Mouse (Mus musculus) heart, adult 18-20 months (tissue): Measurements from ENCODE around the gene Dst. TPM values are rescaled to one million over a fixed set of nuclear protein-coding genes. Genes with fewer than 3 reads are reported as not detected.
"Not testable (repeated sequence)": the region's sequence is repeated elsewhere in the genome, so short reads cannot be mapped to it uniquely, and the experiment has no call there.

ENCODE experiments used
- DNase-seq, 2 experiments: peaks; one replicate each; pipeline ENCODE4 v3.0.0; 2021 to 2022; ENCODE audit warnings: mixed read lengths in 1 of 2
- microRNA-seq, 2 experiments: library from miRNA; unstranded; fragments of <30 nt; microRNA quantifications; one replicate each; pipeline ENCODE4 v1.2.0; 2022
- total RNA-seq, 2 experiments: library from RNA; stranded (reverse); gene quantifications; 2 replicates each; pipeline ENCODE4 v1.2.3; 2021

Dst gene
- total RNA-seq, 2 experiments from 2014 or later, result 378 TPM

DNA sequence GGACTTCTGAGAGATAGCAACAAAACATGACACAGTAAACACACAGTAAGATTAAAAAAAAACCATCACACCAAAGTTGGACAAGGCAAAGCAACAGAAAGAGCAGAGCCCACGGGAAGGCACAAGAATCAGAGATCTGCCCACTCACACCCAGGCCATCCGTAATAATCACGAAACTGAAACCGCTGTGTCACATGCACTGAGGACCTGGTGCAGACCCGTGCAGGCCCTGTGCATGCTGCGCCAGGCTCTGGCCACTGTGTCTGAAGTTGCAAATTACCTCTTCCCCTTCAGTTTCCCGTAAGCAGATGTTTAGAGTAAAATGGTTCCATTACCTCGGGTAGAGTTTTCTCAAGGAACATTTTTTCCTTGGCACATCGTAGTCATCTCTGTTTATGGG lies 389.6 kb downstream of the Dst start:
- DNase-seq, result no peak

DNA sequence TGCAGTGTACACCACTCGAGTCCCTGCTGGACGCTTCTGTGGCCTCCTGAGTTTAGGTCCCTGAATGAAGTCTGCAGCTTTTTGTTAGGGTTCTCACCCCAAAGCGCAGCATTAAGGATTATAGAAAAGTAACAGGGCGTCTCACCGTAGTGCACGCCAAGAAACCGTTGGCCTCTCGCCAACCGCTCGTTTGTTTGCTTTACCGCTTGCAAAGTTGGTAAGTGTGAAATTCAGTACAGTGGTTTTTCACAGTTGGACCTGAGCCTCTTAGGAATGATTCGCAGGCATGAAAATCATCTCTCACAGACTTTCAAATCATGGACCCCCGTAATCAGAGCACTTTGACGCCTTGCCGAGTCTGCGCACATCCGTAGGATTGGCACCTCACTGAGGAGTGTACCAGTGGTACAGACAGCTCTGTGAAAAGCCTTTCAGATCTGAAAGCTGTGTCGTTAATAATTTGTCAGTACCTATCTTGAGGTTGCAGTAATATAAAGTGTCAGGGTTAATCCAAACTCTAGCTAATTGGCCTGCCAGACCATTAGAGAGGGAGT lies 390.7 kb downstream of the Dst start:
- peak in 1 of 2 experiments; percentile 59 for DNase-seq

DNA sequence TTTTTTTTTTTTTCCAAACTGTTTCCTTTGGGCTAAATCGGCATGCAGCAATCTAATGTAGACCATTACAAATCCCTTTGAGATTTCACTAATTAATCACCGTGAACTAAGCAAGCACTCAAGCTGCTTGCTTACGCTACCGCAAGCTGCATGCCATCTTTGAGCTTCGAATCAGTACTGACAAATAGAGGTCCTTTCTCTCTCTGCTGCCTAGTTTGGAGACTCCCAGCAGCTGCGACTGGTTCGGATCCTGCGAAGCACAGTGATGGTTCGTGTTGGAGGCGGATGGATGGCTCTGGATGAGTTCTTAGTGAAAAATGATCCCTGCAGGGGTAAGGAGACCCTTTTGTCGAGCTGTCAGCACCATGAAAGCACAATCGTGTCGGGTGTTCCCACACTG lies 391.5 kb downstream of the Dst start:
- no peak for DNase-seq

DNA sequence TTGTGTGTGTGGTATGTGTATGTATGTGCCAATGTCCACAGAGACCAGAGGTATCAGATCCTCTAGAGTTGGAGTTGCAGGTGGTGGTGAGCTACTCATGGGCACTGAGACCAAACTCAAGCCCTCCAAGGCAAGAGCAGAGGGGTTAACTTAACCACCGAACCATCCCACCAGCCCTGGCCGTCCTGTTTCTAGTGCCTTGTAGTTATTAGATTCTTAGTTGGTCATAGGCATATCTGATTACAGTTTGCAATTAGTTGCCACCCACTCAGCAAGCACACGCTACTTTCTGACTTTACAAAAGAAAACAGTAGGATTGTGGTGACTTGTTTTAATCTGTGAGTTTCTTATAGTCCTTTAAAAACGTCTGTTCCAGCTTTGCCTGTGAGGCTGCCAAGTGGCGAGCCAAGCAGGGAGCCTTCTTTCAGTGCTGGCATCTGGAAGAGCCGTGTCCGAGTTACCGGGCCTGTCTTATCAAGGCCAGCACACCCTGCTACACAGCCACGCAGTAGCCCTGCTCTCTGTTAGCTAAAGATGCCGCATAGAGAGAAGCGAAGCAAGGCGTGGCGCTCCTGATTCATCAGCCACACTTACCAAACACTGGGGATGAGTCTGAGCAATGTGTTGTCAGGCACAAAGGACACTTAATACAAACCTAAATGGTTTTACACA lies 392.4 kb downstream of the Dst start:
- DNase-seq, result peak in 1 of 2 experiments; percentile 37

DNA sequence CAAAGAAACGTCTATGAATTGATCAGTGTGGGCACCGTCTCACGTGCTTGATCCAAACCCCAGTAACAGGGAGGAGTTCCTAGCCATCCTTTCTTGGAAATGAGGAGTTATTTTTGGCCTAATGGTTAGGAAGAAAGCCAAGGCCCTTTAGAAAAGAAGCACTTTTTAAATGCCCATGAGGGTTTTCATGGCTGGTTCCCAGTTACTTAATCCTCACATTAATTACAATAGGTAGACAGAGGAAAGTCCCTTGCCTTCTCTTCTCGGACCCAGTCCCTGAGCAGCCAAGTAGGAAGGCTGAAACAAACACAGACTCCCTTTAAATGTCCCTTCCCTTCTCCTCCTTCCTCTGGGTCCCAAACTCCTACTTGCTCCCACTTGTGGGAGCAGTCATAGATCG lies 396.2 kb downstream of the Dst start:
- peak in 1 of 2 experiments; percentile 53 for DNase-seq

DNA sequence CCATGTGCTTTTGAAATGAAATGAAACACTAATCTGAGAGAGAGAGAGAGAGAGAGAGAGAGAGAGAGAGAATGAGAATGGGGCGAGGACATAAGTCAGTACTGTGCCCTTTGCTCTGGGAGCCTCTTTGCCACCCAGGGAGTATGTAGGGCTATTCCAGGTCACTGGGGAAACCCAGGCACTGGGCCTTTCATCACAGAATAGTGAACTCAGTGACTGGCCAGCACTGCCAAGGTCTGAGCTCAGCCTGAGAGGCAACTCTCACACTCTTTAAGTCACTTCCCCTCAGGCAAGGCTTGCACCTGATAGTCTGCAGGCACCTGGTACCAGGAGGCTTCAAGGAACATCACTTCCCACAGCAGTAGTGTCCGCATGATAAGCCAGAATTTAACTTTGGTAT lies 398.7 kb downstream of the Dst start:
- DNase-seq, result no peak

GRCm38 (mm10) chr1:34307191-34307590 lies 399.2 kb downstream of the Dst start:
- DNase-seq, result no peak

GRCm38 (mm10) chr1:34308841-34309240 lies 400.8 kb downstream of the Dst start:
- not testable (repeated sequence) for DNase-seq

DNA sequence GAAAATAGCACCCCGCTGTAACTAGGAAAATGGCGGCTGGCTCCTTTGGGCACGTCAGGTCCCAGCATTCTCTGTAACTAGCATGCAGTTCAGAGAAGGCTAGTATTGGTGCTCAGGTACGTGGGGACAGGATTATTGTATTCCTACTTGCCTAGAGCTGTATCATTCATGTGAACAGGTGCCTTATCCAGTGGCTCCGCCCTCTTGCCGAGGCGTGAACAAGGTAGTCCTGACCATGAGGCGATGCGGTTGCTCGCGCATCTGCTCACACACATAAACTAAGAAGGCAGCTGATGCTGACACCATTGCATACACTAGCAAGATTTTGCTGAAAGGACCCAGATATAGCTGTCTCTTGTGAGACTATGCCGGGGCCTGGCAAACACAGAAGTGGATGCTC lies 401.4 kb downstream of the Dst start:
- no peak for DNase-seq

- peak in 1 of 2 experiments; percentile 55 for DNase-seq
Measured at GRCm38 (mm10) chr1:34310532-34311250, 402.7 kb downstream of the Dst start.

DNA sequence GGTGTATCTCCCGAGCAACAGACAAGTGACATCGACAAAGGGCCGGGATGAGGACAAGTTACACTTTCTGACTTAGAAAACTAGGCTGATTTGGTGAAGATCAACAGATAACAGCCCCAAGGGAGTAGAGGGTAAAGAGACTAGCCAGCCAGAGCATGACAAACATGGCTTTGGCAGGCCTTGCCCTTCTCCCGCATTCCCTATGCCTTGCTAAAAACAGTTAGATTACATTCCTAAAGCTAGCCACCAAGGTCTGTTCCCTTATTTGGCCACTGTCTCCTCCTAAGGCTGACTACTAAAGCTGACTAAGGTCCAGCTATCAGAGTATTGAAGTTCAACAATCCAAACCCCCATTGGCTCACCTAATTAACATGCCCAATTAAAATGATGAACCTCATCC lies 404.8 kb downstream of the Dst start:
- DNase-seq, result no peak

DNA sequence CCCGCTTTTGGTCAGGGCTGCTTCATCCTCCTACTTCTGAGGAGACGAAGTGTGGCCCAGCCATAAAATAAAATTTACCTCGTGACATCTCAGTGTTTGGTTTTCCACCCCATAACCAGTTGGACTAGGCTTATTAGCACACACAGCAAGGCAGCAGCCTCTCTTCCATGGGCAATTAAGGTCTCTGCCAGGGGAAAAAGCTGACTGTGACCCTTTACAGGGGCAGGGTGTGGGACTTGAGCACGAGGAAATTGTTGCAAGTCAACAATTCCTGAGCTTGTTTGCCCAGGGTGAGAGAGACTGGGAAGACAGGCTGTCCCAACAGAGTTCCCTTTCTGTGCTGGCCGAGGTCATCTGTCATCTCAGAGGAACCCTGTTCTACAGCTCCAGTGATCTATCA lies 407.4 kb downstream of the Dst start:
- DNase-seq, result no peak

- no peak for DNase-seq
Measured at GRCm38 (mm10) chr1:34324255-34324654, 416.2 kb downstream of the Dst start.

GRCm38 (mm10) chr1:34328606-34329005 lies 420.6 kb downstream of the Dst start:
- DNase-seq, result peak in 1 of 2 experiments; percentile 24

DNA sequence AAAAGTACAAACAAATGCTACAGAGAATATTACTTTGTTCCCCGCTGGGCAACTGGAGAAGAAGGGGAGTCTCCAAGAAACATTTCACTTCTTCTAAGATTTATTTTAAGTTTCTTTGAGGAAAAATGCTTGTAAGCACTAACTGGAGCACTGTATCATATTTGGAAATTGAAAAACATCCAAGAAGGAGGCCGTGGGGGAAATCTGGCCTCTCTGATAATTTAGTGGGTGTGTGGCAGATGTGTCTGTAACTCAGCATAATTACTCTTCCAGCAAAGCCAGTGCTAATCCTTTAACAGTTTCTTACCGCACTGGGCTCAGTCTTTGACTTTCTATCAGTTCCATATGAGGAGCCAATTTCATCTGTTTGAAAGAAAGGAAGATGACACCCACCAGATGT lies 423.7 kb downstream of the Dst start:
- no peak for DNase-seq

Small RNAs within 50 kb of the gene (microRNA-seq; reads per million reads assigned to microRNA genes)
- 0 reads per million in 2 experiments for gene Mir6896

Other genes with a start within 250 kb of the Dst start
- 1 to 10 TPM; 1.7 to 2.8 TPM for gene Prim2, start 238.4 kb upstream of the Dst start, total RNA-seq
- gene Rab23, start 188.3 kb upstream of the Dst start, total RNA-seq, result 10 to 100 TPM in 1 of 2 experiments, 1 to 10 TPM in 1; 7.8 to 10.4 TPM
- 10 to 100 TPM; 34.4 to 39.9 TPM for gene Bag2, start 150.4 kb upstream of the Dst start, total RNA-seq
- 10 to 100 TPM; 11.7 to 12.5 TPM for gene Zfp451, start 93.6 kb upstream of the Dst start, total RNA-seq
- gene Bend6, start 409 bp upstream of the Dst start, total RNA-seq, result 1 to 10 TPM; 1.9 to 2.0 TPM